Mouse (Mus musculus): ENCODE data around the gene Slc25a20.

GRCm38 (mm10) chr9:108689993-108690392 is 28.1 kb downstream of the Slc25a20 start:
- TF ChIP-seq CTCF (IDR thresholded peaks at IDR 0.05; ENCODE audit: low read depth, low read length), result no peak
- TF ChIP-seq POLR2A (IDR thresholded peaks at IDR 0.05; ENCODE audit: borderline replicate concordance, low read depth, low read length), result no peak

All from bone marrow macrophage, adult 2 months (primary cell).